Mouse (Mus musculus) frontal cortex, postnatal 36 days (tissue): Measurements from ENCODE around the gene Rnf220.
A peak's percentile ranks its signal among the peaks of the same experiment; 100 is the strongest.

Experiments
- DNase-seq, 2 experiments: peaks; one replicate each; pipeline ENCODE4 v3.0.0; 2022; ENCODE audit warnings: low spot score in 2 of 2

Rnf220 gene

GRCm38 (mm10) chr4:117487471-117487870 is 9.4 kb downstream of the Rnf220 start:
- no peak for DNase-seq

DNA sequence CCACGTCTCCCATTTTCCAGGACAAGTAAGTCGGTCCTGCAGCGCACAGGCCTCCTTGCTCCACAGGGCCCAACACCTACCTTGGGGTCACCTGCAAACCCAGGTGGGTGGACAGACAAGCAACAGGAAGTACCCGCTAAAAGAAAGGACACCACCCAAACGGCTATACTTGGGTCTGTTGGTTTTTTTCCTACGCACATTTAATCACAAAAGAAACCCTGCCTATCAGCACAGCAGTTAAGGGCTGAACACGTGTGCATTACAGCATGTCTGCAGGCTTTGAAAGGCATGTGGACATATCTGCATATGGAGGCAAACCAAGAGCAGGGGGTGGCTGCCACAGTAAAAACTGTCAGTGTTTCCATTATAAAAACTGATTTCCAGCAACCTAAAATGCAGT is 10.7 kb downstream of the Rnf220 start:
- DNase-seq = no peak

DNA sequence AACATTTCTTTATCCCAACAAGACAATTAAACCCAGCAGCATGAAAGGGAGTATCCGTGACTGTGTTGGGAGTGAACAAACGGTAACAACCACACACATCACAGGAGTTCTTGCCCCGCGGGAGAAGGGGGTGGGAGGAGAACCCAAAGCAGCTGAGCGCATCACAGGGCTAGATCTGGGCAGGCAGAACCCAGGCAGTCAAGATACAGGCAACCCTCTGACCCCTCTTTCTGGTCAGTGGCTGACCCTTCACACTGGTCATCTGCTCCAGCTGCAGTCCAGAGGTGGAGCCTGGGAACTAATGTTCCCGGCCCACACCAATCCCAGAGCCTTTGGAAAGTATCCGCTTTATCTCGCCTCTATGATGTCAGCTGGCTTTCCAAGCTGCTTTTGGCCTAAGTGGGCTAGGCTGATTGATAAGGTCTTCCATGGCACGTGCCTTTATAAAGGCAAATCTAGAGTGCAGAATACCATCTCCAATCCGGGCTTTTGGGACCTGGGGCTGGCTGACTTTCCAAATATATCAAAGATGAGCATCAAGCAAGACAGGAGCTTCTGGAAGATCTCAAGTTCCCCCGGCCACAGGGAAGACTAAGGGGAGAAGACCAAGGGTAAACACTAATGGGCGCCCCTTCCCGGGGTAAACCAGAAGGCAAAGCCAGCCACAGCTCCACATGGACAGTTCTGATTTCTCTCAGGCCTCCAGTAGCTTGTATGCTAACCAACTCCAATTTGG is 11.6 kb downstream of the Rnf220 start:
- no peak for DNase-seq

GRCm38 (mm10) chr4:117484256-117485044 is 12.4 kb downstream of the Rnf220 start:
- peak; percentile 22 to 41 for DNase-seq

DNA sequence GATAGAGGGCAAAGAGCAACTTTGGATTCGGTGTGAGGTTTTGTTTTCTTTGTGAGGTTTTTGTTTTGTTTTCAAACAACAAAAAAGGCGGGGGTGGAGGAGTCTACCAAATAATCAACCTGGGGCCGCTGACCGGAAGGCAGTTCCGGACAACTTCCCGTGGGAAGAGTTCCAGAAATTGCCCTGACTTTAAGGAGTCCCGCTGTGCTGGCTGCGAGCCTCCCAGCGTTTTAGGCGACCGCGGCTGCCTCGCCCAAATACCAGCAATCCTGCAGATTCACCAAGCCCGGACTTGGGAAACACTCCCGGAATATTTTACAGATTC is 13.0 kb downstream of the Rnf220 start:
- no peak for DNase-seq

GRCm38 (mm10) chr4:117482103-117482502 is 14.7 kb downstream of the Rnf220 start:
- DNase-seq = no peak

GRCm38 (mm10) chr4:117480611-117481445 is 16.0 kb downstream of the Rnf220 start:
- no peak for DNase-seq

GRCm38 (mm10) chr4:117479951-117480350 is 16.9 kb downstream of the Rnf220 start:
- DNase-seq = no peak

DNA sequence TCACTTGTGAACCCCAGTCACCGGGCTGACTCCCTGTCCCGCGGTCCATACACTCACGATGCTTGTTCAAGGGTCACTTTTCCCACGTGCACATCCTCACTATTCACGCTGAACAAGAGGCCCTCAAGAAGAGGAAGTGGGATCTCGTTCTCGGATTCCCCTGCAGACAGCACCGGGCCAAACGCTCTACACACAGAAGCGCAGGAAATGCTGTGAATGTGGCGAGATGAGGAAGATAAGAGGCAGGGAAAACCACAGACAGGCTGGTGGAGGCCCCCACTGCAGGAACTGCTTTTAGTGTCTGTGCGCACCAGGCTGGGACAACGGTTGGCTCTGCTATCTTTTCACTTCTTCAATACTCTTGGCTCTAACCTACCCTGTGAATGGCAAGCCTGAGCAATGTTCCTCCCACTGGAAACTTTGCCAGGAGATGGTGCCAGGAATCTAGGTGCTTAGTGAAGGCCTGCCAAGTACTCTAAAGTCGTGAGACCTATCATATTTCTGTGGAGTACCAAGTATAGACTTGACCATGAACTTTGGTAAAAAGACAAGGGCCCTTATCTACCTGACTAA is 18.7 kb downstream of the Rnf220 start:
- no peak for DNase-seq

- no peak for DNase-seq
These were observed 19.5 kb downstream of the Rnf220 start for GRCm38 (mm10) chr4:117477401-117477800.

- DNase-seq = no peak
These were observed 20.1 kb downstream of the Rnf220 start for GRCm38 (mm10) chr4:117476777-117477176.

DNA sequence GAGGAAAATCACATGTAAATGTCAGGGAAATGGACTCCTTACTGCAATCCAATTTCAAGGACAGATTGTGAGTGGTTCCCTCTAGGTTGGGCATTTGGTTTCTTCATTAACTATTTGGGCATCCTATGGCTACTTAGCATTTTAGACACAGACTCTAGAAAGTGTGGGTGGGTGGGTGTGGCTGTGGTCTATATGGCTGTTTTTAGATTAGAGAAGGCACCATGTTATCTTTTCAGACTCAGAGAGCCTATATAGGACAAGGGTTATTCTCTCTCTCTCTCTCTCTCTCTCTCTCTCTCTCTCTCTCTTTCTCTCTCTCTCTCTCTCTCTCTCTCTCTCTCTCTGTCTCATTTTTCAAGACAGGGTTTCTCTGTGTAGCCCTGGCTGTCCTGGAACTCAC is 20.5 kb downstream of the Rnf220 start:
- no peak for DNase-seq

GRCm38 (mm10) chr4:117473985-117474354 is 22.9 kb downstream of the Rnf220 start:
- DNase-seq = no peak

GRCm38 (mm10) chr4:117473291-117473984 is 23.4 kb downstream of the Rnf220 start:
- no peak for DNase-seq

DNA sequence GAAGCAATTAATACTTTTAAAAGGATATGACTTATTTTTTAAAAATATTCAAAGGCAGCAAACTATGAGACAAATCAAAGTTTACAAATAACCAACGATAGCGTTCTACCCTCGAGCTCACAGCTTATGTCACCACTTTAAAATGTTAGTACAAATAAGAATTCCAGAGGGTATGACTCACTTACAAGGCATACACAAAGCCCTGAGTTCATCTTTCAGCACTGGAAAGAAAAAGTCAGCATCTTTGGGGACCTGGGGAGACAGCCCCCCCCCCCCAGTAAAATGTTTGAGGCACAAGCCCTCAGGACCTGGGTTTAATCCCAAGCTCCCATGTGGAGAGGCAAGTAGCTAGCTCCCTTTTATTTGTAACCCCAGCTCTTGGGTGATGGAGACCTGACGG is 27.4 kb downstream of the Rnf220 start:
- DNase-seq = no peak

GRCm38 (mm10) chr4:117467936-117468335 is 28.9 kb downstream of the Rnf220 start:
- DNase-seq = no peak

DNA sequence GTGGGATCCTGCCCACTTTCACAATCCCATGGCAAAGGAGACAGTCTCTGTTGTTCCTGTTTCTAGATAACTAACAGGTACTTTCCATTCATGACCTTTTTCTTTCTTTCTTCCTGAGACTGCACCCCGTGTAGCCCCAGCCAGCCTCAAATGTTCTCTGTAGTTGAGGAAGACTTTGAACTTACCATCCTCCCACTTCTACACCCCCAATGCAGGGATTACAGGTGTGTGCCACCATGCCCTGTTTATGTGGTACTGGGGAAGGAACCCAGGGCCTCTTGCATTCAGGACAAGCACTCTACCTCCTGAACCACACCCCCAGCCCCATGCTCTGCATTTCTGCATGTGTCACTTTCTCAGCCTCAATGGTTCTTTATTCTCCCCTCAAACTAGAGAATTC is 47.7 kb downstream of the Rnf220 start:
- DNase-seq = no peak

DNA sequence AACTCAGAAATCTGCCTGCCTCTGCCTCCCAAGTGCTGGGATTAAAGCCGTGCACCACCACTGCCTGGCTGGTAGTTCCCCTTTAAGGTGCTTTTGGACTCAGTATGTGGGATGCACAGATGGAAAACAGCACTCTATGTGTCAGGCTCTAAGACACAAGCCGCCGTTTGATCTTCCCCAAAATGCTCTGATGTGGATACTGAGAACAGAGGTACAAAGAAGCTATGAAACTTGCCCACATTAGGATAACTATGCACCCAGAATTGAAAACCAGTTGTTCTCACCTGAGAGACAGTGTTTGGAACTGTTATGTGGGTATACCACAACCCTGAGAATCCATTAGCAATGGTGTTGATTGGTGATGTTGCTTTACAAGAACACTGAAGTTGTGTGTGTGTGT is 48.9 kb downstream of the Rnf220 start:
- DNase-seq = no peak

DNA sequence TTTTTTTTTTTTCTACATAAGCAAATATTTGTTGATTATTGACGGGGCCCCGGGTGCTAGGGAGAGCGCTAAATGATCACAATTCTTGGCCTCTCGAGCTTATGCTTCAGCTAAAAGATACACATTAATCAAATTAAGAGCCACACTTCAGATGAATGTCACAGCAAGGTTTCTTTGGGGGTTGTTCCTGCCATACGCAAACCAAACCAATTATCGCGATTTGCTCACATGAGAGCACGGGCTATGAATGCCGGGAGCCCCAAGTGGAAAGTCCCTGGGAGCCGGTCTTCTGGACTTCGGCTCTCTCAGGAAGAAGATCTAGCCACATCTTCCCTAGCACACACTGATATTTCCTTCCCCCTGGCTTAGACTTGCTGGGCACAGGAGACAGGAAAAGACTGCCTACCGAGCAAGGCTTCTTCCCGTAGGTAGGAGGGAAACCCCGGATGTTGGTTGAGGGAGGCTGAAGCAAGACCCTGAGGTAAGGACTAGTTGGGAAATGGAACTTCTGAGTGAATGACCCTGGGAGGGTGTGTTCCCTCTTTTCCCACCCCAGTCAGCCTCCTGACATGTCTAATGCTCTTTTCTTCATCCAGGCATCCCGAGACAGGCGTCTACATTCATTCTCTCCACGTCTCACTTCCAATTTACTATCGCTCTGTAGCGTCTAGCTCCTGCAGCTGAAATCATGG is 51.2 kb downstream of the Rnf220 start:
- no peak for DNase-seq

DNA sequence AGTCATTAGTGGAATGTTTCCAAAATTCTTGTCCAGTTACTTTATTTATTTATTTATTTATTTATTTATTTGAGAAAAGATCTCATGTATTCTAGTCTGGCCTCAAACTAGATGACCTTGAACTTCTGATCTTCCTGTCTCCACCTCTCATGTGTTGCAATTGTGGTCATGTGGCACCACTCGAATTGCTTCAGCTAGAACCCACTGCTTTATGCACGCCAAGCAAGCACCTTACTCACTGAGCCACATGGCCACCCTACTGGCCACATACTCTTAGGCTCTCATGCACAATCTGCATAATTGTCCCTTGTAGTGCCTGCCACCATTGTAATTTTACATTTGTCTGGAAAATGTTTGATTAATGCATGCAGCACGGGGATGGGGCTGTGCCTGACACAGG is 57.9 kb downstream of the Rnf220 start:
- no peak for DNase-seq

GRCm38 (mm10) chr4:117438064-117438463 is 58.8 kb downstream of the Rnf220 start:
- DNase-seq = no peak
